Mouse (Mus musculus) right cerebral cortex, postnatal 25 days (tissue): Measurements from ENCODE around the gene Tmem8b.

Experiments used
- DNase-seq: peaks from one replicate; pipeline ENCODE4 v3.0.0; 2022

Tmem8b gene

DNA sequence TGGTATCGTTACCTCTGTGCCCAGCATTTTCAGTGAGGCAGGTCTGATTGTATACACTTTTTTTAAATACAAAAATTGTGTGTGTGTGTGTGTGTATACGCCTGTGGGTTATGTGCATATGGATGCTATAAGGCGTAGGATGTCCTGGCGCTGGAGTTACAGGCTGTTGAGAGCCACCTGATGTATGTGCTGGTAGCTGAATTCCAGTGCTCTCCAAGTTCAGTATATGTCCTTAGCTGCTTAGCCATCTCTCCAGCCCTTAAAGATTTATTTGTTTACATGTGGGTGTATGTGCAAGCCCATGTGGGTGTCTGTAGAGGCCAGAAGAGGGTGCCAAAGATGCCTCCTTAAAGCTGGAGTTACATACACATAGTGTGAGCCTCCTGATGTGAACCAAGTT lies 11.6 kb upstream of the Tmem8b start:
- peak; percentile 18 for DNase-seq

DNA sequence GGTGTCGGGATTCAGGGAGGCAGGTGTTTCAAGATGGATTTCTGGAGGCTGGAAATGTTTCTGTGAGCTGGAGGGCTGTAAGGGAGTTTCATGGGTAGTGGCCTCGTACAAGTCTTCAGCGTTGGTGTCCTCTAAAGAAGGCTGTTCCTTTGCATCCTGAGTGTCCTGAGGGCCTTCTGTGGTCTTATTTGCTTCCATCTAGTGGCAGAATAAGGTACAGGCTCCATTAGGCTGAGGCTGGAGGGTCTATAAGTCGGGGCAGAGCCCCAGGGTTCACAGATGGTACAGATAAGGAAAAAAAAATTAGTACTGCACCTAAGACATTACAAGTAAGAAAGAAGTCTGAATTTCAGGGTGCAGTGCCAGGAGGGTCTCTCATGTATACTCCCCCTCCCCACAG lies 2.4 kb upstream of the Tmem8b start:
- DNase-seq = no peak

DNA sequence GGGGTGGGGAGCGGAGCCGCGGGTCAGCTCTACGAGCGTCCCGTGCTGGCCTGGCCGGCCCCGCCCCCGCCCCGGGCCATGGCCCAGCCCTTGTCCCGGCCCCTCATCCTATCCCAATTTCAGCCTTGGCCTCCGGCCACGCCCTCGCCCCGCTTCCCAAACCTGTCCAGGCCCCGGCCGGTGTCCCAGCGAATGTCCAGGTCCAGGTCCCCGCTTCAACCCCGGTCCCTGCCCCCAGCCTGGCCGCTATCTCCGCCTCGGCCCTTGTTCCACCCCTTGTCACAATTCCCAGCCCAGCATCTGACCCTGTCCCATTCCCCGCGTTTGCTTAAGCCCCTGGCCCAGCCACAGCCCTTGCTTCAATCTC lies 640 bp downstream of the Tmem8b start:
- DNase-seq = no peak

DNA sequence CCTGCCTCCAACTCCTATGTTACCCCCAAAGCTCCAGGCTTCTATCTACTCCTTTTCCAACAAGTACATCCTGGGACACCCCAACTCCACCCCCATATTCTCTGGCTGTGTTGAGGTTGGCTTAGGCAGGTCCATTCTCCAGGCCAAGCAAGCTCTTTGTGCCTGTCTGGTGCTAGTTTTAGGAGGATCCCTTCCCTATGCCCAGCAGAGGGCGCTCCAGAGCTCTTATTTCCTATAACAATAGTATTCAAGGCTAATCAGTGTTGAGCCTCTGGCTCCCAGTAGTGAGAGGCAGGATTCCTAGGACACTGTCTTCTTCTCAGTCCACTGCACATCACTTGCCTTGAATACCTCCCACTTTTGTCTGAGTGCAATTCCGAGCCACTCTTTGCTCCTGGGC lies 3.3 kb downstream of the Tmem8b start:
- peak; percentile 76 for DNase-seq

DNA sequence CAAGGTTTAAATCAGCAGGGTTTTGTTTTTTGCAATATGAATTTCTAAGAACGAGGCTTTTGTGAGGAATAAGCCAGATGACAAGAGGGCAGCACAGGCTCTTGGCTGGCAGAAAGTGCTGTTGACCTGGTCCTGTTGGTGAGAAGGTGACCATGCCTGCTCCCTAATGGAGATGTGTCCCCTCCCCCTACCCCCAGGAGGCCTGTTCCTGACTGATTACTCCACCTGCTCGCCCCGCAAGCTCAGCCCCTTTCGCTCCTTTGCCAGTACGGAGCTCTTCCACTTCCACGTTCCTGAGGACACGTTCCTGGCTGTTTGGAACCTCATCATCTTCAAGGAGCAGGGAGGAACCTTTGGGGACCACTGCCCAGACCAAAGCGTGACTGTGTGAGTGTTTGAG lies 4.9 kb downstream of the Tmem8b start:
- no peak for DNase-seq

DNA sequence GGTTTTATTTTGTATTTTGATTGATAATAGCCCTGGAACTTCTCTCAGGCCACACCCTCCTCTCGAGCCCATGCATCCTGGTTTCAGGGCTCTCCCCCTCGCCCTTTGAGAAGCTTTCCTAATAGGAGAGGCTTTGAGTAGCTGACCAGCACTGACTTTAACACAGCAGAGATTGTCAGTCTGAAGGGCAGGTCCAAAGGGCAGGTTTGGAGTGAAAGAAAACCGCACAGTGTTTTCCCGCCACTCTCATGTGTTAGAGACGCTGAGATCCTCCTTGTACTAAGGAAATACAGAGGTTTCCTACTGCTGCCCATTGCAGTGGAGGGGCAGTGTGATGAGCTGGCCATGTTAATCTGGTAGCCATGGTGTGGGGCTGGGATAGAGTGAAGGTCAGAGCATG lies 6.2 kb downstream of the Tmem8b start:
- DNase-seq = no peak

DNA sequence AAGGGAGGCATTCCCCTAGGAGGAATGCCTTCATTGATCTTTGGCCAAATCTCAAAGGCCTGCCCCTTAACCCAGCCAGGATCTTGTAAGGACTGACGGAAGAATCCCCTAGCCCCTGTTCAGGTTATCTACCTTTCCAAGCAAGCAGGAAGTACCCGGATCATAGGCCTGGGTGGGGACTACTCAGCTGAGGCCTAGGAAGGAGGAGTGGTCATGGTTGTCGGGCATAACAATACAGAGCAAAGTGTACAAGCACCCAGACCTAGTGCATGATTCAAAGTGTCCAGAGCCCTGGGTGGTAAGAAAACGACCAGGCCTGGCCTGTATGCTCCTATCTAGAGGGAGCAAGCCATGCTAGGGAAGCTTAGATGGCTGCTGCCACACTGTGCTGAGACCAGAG lies 6.8 kb downstream of the Tmem8b start:
- DNase-seq = no peak

DNA sequence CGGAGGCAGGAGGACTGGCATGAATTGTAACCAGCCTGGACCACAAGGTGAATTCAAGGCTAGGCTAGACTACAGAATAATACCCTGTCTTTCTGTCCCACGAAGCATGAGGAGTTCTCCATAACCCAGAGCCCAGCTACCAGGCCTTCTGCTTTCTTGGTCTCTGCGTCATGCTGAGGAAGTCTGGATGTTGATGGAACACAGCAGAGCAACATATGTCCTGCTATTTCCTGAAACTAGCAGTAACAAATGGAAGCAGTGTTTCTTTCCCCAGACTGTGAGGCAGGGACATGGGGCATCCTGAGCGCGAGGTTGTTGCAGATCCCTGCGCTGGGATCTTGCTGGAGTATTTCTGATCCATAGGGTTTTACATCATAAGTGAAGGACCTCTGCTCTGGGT lies 9.8 kb downstream of the Tmem8b start:
- DNase-seq = no peak

DNA sequence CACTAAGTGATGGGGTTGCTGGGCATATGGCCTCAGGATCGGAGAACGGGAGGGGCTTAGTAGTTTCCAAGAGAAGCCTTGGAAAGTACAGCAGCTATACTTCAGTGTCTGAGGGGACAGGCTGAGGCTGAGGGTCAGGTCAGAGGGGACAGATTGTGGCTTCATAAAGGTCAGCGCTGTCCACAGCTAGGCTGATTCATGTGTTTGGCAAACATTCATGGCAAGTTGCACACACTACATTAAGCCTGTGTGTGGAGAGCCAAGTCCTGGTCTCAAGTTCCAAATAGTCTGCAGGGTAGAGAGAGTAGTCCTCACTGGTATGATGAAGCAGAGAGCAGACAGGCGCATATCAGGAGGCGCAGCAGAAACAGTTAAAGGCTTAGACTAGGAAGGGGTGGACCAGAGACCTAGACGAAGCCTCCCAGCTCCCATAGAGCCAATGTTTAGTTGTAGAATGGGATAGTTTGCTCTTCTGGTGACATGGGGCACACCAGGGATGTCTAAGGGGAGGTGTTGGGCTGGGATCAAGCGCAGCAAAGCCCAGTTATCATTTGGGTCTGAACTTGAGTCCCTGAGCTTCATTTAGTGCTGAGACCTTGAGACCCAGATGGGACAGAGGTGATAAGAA lies 10.8 kb downstream of the Tmem8b start:
- no peak for DNase-seq

DNA sequence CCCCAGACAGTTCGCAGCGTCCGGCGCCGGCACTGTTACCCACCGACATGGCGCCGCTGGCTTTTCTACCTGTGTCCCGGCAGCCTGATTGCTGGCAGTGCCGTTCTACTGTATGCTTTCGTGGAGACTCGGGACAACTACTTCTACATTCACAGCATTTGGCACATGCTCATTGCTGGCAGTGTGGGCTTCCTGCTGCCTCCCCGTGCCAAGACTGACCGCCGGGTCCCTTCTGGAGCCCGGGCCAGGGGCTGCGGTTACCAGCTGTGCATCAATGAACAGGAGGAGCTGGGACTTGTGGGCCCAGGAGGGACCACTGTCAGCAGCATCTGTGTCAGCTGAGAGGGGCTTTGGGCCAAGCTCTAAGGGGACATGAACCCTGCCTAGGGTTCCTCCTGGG lies 21.2 kb downstream of the Tmem8b start:
- no peak for DNase-seq

DNA sequence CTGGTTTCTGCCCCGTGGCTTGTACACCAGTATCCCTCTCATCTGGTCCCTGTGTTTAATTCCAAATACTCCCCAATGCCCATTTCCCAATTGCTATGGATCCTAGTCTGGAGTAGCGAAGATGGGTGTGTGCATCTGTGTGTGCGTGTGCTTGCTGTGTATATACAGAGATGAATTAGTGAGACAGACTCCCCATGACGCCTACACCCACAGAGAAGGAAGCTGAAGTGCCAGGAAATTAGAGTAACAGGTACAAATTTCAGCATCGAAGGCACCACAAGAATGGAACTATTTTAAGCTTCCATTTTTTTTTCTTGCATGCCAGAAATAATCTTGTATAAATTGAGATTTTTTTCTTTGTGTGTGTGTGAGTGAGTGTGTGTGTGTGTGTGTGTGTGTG lies 22.3 kb downstream of the Tmem8b start:
- no peak for DNase-seq

DNA sequence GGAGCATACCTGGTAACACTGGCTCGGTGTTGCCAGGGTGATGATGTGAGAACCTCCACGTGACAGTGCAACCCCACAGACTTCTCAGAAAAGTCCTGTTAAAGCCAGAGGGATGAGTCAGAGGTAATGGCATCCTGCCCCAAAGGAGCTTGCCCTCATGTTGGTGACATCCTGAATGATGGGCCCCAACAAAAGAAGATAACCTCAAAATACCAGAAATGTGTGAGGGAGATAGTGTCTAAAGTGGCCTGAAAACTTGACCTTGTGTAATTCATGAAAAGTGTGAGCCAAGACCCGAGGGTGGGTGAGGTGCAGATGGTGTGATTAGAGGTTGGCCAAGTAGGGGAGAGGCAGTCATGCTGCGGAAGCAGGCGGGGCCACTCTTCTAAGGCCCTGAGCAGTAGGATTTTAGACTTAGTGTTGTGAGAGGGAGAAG lies 25.1 kb downstream of the Tmem8b start:
- no peak for DNase-seq

DNA sequence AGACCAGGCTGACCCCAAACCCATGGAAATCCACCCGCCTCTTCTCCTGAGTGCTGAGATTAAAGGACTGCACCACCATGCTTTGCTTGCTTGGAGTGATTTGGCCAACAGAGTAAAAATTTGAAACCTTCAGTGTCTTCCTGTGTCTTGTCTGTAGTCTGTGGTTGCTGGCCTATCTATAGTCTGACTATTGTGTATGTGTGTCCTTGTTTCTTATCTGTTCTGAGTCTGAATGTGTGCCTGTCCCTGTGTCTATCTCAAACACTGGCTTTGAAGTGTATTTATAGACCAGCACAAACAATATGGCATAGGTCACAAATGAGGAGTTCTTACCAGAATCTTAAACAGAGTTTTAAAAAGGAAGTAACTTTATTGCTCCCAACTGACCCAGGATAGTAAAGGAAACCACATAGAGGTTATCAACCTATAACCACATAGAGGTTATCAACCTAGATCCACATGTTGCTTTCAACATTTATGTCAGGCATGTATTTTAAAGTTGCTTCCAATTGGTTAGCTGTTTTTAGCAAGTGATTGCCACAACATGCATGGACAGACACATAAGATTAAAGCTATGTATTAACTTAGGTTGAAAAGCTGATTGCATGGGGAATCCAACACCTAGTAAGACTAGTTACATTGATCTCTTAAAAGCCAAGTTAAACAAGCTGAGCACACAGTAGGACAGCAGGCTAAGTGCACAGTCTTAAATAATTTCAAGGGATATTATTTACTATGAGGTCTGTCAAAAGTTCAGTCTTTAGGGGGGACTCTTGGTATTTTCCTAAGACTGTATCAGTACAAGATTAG lies 25.9 kb downstream of the Tmem8b start:
- no peak for DNase-seq

DNA sequence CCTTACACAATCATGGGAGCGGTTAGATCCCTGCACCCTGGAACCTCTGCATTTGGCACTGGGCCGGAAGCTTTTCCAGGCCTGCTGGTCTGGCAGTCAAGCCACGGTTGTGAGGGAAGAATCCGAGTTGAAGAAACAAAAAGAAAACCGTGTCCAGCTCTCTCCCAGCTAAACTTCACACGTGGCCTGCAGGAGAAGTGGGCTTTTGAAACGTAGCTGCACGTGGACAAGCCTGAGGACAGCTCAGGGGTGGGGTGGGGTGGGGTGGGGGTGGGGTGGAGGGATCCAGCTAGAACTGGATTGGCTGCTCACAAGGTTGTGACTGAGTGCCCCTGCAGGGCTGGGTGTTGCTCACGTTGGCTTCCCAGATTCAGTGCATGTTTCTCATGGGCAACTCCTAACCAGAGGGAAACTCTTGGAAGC lies 26.5 kb downstream of the Tmem8b start:
- DNase-seq = no peak

DNA sequence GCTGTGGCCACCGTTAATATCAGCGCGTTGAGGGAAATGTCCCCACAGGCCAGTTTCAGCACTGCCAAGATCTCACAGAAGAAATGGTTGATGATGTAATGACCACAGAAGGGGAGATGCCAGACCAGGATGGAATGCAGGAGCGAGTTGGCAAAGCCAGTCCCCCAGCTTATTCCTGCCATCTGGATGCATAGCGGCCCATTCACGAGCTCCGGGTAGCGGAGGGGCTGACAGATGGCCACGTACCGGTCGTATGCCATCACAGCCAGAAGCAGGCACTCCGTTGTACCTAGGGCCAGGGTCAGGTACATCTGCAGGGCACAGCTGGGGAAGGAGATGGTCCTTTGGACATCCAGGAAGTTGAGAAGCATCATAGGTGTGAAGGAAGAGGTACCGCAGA lies 27.8 kb downstream of the Tmem8b start:
- DNase-seq = no peak

DNA sequence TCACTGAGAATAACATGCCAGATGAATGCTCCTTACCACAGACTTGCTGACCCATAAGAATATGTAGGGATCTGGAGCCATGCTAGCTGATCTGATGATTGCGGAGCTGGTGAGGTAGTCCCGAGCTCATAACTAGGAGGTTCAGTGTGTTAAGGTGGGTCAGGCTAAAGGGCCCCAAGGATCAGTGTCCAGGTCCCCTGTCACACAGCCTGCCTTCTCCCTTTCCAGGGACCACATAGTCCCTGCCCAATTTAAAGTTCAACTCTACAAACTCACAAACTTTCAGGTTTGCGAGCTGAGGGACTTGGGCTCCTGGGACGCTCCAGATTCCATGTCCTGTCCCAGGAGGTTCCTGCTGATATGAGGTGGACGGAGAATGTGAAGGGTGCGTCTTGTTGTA lies 31.9 kb downstream of the Tmem8b start, which contains the start of gene Olfr70:
Gene Olfr70, minus strand, starts transcription at position 101 of the 400 bp plus-strand sequence.
- no peak for DNase-seq

DNA sequence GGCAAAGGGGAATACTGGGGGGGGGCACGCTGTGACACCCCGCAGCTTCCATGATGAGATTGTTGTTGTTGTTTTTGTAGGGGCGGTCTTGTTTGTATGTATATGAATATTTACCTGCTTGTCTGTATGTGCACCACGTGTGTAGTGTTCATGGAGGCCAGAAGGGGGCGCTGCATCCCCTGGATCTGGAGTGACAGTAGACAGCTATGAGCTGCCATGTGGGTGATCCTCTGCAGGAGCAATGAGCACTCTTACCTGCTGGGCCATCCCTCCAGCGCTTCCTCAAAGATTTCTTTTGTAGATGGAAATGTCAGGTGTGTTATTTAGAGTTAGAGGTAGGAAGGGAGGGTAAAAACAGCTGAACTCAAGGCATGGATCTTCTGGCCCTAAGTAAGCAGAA lies 34.7 kb downstream of the Tmem8b start:
- no peak for DNase-seq

DNA sequence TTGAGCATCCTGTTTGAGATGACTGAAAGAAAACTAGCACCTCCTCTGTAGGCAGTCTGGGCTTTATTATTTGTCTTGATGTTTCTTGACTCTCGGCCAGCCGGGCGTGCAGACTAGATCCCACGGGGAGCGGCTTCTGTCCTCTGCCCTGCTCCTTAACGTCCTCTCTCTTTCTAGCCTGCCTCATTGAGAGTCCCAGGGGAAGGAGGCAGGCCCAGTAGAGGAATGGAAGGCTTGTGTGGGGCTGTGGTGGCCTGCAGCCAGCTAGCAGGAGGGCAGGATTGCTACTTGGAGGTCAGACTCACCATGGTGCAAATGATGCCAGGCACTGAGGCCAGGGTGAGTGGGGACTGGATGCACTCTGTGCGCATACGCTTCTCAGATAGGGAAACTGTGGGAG lies 35.1 kb downstream of the Tmem8b start:
- DNase-seq = no peak

DNA sequence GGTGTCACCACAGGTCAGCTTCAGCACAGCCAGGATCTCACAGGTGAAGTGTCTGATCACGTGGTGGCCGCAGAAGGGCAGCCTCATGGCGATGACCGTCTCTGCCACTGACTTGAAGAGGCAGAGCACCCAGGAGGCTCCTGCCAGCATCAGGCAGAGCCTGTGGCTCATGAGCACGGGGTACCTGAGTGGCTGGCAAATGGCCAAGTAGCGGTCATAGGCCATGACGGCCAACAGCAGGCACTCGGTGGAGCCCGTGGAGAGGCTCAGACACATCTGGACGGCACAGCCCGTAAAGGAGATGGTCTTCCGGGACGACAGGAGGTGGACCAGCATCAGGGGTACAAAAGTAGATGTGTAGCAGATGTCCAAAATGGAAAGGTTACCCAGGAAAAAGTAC lies 37.2 kb downstream of the Tmem8b start:
- DNase-seq = no peak

DNA sequence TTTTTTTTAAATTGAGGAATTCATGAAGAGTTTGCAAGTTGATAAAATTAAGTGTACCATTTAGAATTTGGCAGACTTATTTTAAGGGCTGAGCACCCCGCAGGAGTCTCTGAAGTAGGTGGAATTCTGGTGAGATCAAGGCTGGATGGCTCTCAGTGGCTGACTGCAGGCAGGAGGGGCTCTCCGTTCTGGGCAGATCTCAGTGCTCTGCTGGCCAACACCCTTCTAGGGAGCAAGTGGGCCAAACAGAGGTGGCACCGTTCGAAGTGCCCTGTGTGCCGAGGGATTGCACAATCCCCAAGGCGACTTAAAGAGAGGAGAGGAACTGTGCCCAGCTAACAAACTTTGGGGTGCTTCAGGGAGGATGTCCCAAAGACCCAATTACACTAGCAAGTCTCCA lies 41.1 kb downstream of the Tmem8b start, which contains the start of gene Olfr71:
Gene Olfr71, minus strand, starts transcription at position 387 of the 400 bp plus-strand sequence.
- no peak for DNase-seq

DNA sequence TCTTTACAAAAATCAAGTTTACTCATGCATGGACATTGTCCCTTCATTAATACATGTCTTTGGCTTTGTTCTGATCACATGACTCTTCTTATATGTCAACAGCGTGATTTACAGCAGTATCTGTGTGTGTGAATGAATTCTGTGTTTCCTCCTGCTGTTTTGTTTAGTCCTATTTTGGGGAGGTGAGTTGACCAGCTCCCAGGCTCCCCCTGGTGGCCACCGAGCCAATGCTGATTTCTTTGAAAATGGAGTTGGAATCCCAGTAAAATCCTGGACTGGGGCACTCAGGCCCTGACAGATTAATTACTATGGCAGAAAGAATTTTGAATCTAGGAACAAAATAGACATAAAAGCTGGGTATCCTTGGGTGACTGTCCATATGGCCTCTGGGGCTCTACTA lies 43.0 kb downstream of the Tmem8b start:
- peak; percentile 50 for DNase-seq

DNA sequence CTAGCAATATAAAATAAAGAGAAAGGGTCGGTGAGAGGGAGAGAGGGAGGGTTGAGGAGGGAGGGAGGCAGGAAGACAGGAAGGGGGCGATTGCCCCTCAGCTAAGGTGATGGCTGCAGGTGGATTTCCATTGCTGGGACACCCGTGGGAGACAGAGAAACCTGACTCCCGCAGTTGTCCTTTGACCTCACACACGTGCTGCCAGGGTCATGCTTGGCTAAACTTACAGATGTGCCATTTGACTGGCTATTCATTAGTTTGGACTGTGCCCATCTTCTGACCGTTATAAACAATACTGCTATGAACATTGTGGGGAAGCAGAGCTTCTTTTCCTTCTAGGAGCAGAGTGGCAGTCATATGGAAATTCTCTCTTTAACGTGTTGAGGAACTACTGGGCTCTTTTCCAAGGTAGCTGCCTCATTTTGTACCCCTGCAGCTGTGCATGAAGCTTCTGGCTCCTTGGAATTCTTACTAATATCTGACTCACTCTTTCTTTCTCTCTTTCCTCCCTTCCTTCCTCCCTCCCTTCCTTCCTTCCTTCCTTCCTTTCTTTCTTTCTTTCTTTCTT lies 45.0 kb downstream of the Tmem8b start:
- DNase-seq = no peak

DNA sequence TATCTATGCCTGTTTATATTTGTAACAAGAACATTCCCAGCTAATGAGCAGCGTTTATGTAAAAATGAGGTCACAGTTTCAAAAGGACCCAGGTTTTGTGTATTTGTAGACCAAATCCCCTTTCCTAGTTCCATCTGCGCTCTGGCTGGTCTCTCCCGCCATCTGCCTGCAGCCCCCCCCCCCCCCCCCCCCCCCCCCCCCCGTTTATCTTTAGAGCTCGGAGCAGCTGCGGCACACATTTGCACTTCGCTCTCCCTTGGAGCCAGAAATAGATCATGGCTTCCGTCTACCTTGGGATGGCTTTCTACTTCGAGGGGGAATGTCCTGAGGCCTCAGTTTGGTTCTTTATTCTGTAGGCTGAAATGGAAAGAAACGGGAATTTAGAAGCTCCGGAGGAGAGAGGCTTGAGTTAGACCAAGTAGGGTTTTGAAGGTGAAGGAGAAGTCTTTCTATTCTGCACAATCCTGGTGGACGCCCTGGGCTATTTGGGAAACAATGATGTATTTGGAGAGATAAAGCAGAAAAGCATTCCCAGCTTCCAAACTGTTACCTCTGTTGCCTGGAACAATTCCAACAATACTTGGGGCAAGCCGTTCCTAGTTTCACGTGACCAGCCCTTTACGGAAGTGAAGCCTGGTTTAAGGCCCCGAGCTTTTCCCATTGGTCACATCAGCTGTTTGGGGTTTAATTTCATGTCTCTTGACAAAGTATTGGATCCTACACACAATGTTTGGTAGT lies 51.9 kb downstream of the Tmem8b start:
- no peak for DNase-seq

DNA sequence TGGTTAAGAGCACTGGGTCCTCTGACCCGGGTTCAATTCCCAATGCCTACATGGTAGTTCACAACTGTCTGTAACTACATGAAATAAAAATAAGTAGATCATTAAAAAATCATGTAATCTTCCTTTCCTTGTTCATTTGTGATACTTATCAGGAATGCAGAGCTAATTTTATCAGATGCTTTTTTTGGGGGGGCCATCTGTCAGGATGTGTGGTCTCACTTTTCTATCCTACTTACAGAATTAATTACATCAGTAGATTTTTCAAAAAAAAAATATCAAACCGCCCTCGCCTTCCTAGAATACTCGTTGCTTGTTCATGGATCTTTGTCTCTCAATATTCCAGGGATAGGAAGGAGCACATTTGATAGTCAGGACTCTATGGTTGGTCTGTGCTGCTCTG lies 53.4 kb downstream of the Tmem8b start:
- DNase-seq = no peak
